Mouse (Mus musculus) T-helper 17 cell (primary cell): ENCODE results near the gene Gipc3.

Experiments
- in situ Hi-C, 2 experiments: fragments of 300-600 bp; cut with MboI, MseI; formaldehyde crosslinking; loops; 1 replicate in 1 of 2; 2 replicates in 1 of 2; pipeline ENCODE4 v1.15.1; 2025; ENCODE audit warnings: high pct_unique_total_duplicates in 2 of 2

Gene Gipc3

DNA sequence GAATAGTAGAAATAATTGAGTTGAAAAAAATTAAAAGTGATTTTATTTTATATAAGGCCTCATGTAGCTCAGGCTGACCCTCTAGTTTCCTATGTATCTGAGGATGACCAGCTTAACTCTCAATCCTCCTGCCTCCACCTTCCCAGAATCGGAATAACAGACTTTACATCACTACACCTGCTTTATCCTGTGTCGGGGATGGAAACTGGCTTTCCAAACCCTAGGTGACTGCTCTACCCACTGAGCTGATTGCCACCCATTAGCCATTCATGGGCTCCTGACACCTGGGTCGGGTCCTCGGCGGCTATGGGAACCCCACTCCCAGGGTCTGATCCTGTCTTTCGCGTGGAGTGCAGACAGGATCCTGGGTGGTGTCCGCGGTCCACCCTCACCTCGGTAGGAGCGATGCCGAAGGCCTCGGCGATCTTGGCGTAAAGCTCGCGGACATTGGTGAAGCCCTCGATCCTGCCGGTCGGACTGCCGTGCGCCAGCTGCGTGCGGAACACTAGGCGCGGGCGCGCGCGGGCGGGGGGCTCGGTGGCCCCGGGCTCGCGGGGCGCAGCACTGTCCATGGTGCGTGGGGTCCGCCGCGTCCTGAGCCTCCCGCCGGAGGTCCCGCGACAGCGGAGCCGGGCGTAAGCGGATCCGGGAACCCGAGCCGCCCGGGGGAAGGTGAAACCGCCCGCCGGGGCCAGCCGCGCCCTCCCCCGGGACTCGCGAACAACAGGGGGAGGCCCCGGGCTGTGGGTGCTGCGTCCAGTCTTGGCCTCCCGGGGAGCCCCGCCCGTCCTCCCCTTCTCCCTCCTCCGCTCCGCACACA lies at the start of gene Gipc3:
Gipc3 (minus strand) TSS at position 581 of the 820 bp plus-strand sequence.
- in situ Hi-C loops, result loop anchor here (10.0 kb wide), 1 partner anchor 58 kb away; no protein-coding TSS in a partner anchor

DNA sequence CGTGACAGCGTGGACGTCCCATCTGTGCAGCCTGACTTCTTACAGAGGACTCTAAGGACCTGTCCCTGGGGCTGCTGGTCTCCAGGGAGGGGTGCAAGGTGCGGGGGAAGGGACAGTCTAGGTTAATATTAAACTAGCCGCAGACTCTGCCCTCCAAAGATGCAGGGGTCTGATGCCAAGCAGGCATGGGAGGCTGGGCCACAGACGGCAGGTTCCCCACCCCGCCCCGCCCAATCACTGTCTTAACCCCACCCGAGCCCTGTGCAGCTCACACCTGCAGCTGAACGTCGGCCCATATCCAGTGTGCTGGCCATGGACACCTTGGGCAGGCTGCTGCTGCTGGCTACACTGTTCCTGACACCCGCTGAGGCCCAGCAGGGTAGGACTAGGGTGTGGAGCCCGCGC lies 49.7 kb upstream of the Gipc3 start, which contains the start of gene Smim24:
Smim24 (plus strand) TSS at position 271 of the 405 bp plus-strand sequence.
- in situ Hi-C loops, result loop anchor here (5.0 kb wide), 3 partner anchors 50 to 140 kb away; no protein-coding TSS in a partner anchor

DNA sequence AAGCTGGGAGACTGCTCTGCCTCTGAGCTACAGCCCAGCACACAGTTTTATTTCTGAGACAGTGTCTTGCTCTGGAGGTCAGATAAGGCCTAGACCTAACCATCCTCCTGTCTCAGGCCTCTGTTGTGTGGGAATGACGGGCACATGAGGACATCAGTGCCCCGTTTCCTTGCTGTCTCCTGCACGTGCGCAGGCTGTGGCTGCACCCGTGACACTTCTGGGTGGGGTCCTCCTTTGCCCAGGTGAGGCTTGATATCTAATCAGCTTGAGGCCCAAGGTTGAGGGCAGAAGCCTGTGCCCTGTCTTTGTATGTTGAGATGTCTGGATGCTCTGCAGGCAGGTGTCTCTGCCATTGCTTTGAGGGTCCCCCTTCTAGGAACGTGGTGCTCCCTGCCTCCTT lies 49.2 kb upstream of the Gipc3 start:
- in situ Hi-C loops, result loop anchor here (5.0 kb wide), 3 partner anchors 50 to 140 kb away; no protein-coding TSS in a partner anchor

DNA sequence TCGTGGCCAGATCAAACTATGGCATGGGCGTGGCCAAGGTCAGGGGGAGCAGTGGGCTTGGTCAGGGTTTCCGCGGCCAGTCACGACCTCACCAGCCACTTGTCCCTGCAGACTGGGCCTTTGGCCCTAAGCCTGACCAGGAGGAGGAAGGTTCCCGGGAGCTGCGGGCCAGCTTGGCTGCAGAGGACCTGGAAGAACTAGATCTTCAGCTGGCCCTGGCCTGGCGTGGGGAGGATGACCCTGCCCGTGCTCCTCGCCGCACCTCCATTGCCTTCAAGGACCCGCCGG lies 47.6 kb upstream of the Gipc3 start:
- in situ Hi-C loops, result loop anchor here (5.0 kb wide), 3 partner anchors 52 to 142 kb away; no protein-coding TSS in a partner anchor

DNA sequence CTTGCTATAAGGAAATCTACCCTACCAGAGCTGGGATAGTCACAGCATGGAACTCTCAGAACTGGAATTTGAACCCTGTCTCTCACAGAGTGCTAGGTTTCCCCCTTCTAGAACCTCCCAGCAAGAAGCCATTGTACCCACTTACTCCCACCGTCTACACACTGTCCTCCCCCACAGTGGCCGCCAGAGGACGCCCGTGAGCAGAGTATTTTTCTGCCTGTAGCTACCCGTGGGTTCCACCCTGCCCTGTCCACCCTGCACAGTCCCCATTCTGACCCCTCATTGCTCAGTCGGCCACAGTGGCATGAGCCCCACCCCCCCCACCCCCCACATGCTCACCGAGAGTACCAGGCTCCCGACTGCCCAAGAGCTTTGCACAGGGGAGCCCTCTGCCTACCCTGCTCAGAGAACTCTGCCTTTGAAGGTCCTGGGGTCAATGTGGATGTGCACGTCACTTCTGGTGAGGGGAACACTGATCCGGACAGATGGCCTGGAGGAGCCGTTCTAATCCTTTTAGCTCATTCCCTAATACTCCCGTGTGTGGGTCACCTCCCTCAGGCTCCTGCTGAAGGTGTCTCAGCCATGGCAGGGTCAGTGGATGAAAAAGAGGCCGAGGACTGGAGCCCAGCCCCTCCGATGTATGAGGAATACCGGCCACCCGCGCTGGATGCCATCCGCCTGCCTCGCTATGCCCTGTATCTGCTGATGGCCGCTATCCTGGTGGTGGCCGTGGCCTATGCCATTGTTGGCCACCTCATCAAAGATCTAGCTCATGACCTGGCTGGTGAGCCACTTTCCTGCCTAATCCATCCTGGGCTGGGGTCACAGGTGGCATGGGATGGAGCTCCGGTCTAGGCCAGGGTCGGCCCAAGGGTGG lies 47.0 kb upstream of the Gipc3 start:
- in situ Hi-C loops, result loop anchor here (5.0 kb wide), 3 partner anchors 52 to 142 kb away; no protein-coding TSS in a partner anchor

DNA sequence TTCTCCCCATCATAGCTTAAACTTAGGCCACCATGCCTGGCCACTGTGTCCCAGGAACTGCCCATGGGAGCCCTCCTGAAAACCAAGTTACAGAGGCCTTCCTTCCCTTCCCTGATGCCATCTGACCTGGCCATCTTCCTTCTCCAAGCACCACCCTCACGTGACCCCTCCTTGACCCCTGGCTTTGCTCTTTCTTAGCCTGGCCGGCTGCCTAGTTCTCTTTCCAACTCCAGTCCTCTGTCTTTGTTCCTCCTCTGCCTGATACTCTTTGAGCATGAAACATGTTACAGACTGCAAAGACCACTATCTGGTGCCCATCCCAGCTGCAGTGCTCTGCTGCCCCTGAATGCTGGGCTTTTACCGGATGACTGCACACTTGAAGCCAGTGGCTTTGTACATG lies 46.3 kb upstream of the Gipc3 start:
- in situ Hi-C loops, result no loop called here

DNA sequence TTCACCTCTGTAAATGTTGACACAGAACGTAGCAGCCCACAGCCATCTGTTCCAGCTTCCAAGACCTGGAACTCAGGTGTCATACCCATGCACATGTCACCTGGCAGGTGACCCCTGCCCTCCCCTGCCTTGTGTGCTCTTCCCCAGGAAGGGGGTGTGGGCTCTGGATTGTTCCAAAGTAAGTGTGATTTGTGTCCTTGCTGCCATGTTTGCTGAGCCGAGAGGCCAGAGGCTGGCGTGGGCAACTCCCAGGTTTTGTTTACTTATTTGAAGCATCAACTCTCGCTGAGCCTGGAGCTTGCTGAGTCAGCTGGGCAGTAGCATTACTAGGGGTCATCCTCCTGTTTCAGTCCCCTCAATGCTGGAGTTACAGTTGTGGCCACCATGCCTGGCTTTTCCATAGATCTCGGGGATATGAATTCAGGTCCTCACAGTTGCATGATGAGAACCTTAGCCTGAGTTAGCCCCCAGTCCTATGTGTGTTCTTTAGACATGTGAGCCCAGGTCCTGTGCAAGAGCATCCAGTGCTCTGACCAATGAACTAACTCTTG lies 45.5 kb upstream of the Gipc3 start, which contains the start of gene Gm48552:
Gm48552 (plus strand) TSS at position 501 of the 551 bp plus-strand sequence.
- in situ Hi-C loops, result no loop called here

DNA sequence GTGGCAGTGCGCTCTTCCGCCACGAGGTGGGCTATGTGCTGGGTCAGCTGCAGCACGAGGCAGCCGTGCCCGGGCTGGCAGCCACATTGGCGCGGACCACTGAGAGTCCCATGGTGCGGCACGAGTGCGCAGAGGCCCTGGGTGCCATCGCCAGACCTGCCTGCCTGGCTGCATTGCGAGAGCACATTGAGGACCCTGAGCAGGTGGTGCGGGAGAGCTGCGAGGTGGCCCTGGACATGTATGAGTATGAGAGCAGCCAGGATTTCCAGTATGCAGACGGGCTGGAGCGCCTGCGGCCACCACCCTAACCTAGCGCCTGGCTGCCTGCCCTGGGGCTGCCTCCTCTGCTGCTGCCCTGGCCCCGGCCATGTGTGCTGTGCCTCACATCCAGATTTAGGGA lies 44.6 kb upstream of the Gipc3 start:
- in situ Hi-C loops, result no loop called here

DNA sequence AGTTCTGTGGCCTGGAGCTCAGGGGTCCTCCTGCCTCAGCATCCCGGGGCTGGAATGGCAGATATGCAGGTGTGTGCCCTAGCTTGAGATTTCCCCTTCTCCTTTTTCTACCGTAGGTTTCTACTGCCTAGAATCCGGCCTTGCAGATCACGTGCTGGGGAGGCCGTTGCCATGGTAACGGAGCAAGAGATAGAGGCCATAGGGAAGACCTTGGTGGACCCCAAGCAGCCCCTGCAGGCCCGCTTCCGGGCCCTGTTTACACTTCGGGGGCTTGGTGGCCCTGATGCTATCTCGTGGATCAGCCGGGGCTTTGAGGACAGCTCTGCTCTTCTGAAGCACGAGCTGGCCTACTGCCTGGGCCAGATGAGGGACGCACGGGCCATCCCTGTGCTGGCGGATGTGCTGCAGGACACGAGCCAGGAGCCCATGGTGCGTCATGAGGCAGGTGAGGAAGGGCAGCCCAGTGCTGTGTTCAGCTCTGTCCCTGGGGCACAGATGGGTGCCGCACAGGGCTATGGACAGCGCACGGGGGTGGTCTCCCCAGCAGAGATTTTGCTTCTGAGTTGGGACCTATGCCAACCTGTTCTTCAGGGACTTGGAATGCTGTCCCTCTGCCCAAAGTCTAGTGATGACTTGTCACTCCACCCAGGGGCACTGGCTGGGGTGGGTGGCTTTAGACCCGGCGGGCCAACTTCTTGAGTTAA lies 42.7 kb upstream of the Gipc3 start:
- in situ Hi-C loops, result no loop called here

DNA sequence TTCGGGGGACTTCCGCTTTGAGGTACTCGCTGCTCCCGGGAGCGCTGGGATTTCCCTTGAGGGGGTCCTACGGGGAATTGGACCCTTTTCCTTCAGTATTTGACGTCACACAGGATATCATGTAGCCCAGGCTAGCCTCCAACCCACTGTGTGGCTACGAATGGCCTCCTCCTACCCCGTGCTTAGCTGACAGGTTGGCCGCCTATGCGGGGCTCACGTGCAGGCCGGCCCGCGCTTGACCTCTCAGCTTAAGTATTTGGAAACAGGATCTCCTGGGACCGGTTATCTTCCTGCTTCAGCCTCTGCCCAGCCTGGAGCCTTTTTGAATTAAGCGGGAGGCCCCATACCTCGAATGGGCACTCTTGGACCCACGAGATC lies 41.5 kb upstream of the Gipc3 start:
- in situ Hi-C loops, result no loop called here

DNA sequence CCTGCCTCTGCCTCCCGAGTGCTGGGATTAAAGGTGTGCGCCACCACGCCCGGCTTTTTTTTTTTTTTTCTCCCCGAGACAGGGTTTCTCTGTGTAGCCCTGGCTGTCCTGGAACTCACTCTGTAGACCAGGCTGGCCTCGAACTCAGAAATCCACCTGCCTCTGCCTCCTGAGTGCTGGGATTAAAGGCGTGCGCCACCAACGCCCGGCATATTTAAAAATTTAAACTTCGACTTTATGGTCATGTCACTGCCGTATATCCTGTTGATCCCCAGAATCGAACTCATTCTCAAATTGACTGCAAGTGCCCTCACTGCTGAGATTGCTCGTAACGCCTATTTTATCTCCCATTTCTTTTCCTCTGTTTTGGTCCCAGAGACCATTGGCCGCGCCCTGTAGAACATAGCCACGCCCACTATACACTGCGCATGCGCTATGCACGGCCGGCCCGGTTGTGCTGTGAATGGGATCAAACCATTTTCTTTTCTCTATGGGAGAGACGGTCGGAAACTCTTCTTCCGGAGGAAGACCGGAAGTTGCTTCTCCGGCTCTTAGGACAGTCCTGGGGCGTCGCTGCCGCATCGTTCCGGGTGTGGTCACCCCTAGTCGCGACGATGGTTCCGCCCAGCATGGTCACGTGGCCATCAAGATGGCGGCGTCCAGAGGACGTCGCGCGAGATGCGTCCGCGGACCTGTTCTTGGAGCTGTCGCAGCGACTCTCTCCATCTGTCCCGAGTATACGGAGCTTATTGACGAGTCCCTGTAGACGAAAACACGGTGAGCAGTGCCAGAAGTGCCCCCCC lies 40.9 kb upstream of the Gipc3 start, which contains the start of the genes Dohh and Gm48551:
Dohh (plus strand) TSS at position 627 of the 803 bp plus-strand sequence.
Gm48551 (plus strand) TSS at position 665 of the 803 bp plus-strand sequence.
- in situ Hi-C loops, result no loop called here

DNA sequence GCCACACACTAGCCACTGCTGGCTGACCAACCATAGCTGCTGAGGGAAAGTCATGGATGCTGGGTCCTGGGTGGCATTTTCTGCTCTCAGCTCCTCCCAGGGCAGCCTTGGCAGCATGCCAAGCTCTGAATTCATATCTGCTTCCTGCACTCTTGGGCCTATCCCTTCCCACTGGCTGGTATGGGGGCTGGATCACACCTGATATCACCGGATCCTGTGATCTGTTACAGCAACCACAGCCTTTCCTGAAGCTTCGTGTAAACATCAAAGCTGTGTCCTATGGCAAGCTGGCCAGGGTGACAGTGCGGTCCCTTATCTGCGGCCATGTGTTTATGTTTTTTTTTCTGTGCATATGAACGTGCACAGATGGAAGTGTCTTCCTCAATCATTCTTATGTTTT lies 39.0 kb upstream of the Gipc3 start:
- in situ Hi-C loops, result no loop called here

DNA sequence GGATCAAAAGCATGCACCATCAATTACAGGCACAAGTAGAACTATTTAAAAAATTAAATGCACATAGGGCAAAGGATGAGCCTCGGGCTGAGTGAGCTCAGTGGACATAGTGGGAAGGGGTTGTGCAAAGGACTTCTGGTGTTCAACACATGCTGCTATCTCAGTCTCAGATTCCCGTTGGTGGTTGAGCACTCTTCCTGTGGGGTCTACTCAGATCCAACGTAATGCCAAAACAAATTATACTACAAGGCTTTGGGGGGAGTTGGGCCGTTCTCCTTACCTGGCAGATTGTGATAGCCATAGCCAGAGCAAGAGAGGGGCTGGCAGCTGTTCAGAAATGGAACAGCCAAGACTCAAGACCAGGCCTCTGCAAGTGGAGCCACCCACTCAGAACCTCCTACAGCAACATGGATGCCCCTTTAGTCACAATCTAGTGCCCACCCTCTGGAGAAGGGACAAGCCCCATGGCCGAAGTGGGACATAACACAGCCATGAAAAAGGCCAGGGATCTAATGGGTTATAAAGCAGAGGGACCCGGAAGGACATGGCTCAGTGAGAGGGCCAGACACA lies 36.8 kb upstream of the Gipc3 start:
- in situ Hi-C loops, result no loop called here

DNA sequence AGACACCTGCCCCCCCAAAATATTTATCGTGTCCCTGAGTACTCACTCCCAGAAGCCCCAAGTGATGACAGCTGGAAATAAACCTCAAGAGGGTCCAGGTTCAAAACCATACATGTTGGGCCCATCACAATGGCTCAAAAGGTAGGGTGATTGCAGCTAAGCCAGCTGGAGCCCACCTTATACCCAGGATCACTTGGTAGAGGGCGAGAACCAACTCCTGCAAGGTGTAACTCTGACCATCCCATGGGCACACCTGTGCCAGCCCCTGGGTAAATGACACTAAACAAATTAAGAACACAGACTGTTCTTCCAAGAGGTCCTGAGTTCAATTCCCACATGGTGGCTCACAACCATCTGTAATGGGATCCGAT lies 36.1 kb upstream of the Gipc3 start:
- in situ Hi-C loops, result no loop called here

DNA sequence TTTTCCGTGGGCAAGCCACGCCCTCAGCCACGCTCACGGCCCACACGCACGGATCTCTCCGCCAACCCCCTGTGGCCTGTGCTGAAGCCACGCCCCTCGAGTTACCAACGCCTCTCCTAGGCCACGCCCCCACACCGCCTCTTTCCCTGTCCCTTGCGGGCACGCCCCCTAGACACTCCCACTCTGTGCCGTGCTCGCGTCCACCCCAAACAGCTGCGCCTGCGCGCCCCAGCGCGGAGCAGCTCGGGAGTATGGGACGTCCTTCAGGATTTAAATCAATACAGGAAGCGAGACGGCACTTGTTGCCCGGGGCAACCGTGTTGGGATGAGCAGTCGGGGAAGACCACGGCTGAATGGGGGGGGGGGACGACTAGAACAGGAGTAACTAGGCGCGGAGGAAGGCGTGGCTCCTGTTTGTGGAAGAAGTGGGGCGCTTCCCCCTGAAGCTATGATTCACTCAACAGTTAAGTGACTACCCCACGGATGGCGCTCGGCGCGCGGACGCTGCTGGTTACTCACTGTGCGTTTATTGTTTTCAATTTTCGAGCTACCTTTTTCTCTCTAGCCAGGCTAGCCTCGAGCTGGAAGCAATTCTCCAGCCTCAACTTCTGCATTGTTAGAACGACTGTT lies 35.6 kb upstream of the Gipc3 start:
- in situ Hi-C loops, result no loop called here

DNA sequence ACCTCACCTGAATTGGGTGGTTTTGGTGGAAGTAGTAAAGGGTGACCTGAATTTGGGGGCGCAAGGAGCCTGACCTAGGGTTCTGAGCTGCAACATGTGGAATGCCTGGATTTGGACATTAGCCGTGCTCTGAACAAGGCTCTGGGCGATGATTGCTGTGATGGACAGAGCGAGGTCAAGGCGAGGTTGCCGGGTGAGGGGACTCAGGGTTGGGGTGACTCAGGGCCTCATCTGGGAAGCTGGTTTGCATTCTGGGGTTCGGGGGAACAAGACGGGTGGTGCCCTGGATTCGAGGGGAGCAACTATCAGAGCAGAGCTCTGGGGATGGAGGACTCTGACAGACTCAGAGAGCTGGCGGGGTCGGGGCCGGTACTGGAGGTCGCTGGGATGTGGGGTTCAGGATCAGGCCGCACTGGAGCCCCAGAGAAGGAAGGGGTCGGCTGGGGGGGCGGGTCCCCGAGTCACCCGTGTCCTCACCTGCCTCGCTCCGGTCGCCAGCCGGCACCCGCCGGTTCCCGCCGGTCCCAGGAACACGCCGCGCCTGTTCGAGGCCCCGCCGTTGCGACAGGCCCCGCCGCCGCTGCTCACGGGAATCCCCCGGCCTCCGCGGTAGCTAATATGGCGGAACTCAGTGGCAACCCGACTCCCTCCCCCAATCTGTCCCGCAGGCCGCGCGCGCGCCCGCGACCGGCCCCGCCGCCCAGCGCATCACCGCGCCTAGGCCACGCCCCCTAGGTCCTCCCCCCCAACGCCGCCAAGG lies 34.9 kb upstream of the Gipc3 start, which contains the start of gene Fzr1:
Fzr1 (minus strand) TSS at position 724 of the 760 bp plus-strand sequence.
- in situ Hi-C loops, result no loop called here

DNA sequence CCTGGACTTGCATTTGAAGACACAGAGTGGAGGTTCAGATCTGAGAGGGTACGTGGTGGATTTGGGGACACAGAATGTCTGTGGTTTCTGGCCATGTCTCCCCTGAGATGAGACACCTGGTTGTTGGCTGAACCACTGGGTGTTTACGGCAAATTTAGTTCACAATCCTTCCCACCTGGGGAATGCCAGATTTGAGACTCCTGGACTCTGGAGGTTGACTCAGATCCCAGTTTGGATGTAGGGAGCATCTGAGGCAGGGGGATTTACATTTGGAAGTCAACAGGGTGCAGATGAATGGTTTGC lies 34.2 kb upstream of the Gipc3 start:
- in situ Hi-C loops, result no loop called here

DNA sequence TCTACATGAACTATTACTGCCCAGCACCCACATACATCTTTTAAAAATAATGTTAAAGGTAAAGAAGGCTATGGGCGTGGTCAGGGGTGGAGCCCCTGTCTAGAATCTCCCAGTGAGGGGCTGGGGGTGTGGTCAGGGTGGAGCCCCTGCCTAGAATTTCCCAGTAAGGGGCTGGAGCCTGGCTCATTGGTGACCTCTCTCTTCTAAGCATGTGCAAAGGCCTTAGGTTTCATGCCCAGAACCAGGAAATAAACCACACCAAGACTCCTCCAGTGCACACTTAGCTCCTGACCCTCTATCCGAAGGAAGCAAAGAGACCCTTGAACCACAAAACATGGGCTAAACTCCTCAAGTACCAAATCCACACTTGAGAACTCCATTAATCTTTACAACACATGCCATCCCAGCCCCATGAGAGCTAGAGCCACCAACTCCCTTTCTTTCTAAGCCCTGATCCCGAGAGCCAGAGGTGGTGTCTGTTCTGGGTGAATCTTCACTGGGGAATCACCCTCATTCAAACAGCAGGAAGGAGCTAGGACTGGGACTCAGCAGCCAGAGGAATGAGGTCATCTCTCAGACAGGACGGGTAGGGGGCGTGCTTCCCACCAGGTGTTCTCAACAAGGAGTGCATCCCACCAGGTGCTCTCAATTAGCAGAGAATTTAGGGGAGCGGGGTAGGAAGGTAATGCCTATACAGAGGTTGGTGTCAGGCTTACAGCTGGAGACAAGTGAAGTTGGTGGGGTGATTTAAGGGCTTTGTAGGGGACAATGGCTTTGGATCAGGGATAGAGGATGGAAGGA lies 33.7 kb upstream of the Gipc3 start:
- in situ Hi-C loops, result no loop called here
